Mouse (Mus musculus): ENCODE results near the gene Tcerg1l. TPM values are rescaled to one million over a fixed set of nuclear protein-coding genes. Genes with fewer than 3 reads are reported as not detected.

The Tcerg1l gene
- polyA plus RNA-seq, 1 experiment from 2014 or later = 0.44 TPM

DNA sequence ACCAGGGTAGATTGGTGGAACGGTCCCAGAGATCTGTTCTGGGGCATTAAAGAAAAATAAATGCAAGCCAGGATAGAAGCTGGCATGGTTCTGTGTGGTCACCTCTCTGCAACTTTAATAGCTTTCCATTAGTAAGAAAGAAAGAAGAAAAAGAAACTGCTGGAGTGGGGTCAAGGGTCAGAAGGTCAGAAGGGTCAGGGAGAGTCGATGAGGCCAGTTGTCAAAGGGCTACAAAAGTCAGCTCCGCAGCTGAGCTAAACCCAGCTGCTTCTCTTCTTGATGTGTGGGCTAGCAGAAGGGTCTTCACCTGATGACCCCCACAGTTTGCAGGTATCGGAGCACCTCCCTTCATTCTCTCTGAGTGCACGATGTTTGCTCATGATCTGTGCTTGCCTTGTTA, 59.6 kb downstream of the Tcerg1l start:
- Histone ChIP-seq H3K9me3 (replicated peaks; ENCODE audit: control insufficient read depth, low read length) (no peaks in the 10 kb centered on the region), H3K4me2 (no peak overlapping the region), H3K4me3 (ENCODE audit: low read depth, low read length) (no peak overlapping the region), H3K4me1 (ENCODE audit: control insufficient read depth, insufficient read depth, low read length) (no peaks in the 10 kb centered on the region), H3K27me3 (ENCODE audit: control insufficient read depth, insufficient read depth, low read length) (no peaks in the 10 kb centered on the region), H3K36me3 (ENCODE audit: control insufficient read depth, insufficient read depth, low read length) (no peaks in the 10 kb centered on the region), H3K9ac (ENCODE audit: low read depth, low read length) (no peak overlapping the region), H3K27ac (ENCODE audit: low read depth, low read length) (no peak overlapping the region)
- ATAC-seq (replicated peaks; ENCODE audit: insufficient number of reproducible peaks, low FRiP score, low TSS enrichment) = no peak
- 55% methylated on average over 5 of the region's 5 CpGs for WGBS (ENCODE audit: insufficient replicate concordance)

DNA sequence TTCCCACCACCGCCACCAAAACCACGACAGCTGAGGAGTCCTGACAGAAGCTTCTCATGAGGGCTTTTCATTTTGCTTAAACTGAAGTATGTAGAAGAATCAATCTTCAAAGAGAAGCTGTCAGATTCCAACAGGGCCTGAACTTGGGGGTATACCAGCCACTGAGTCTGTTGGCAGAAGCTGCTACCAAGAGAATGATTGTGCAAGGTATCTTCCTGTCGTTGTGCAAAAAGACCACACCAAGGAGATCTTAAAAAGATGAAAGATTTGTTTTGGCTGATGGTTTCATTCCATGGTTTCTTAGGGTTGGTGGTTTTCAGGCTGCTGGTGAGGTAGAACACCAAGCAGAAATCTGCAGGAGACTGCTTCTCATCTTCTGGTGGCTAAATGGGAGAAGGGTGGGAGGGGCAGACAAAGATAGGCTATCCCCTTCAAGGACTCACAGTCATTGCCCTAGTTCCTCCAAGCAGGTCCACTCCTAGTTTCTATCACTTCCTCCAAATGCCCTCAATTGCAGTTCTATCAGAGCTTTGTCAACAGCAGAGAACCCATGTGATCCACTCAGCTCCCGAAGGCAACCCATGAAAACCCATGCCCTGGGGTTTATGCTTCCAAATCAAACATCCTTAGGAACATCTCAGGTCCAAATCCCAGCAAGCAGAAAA, 64.9 kb downstream of the Tcerg1l start:
- Histone ChIP-seq H3K9me3 (replicated peaks; ENCODE audit: control insufficient read depth, low read length) (no peaks in the 10 kb centered on the region), H3K36me3 (ENCODE audit: control insufficient read depth, insufficient read depth, low read length) (no peaks in the 10 kb centered on the region), H3K27me3 (ENCODE audit: control insufficient read depth, insufficient read depth, low read length) (no peaks in the 10 kb centered on the region), H3K27ac (ENCODE audit: low read depth, low read length) (no peak overlapping the region), H3K9ac (ENCODE audit: low read depth, low read length) (no peak overlapping the region), H3K4me2 (no peak overlapping the region), H3K4me1 (ENCODE audit: control insufficient read depth, insufficient read depth, low read length) (no peaks in the 10 kb centered on the region), H3K4me3 (ENCODE audit: low read depth, low read length) (no peak overlapping the region)
- no peak for ATAC-seq (replicated peaks; ENCODE audit: insufficient number of reproducible peaks, low FRiP score, low TSS enrichment)
- 75% methylated on average over 4 of the region's 4 CpGs for WGBS (ENCODE audit: insufficient replicate concordance)

DNA sequence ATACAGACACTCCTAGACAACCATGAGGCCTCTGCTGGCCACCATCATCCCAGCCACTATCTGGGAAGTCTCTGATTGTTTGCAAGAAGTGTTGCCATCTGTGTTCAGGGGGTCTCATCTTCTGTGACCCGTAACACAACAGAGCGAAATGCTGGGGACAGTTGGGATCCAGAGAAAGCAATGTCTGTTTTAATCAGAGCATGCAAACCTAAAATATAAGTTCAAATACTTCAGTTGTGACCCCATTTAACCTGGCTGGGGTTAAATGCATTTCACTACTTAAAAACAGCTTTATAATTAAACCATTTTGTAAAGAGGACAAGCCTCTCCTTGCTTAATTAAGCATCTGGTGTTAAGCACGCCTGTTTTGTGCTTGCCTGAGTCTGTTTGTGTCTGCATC, 66.3 kb downstream of the Tcerg1l start:
- Histone ChIP-seq H3K36me3 (ENCODE audit: control insufficient read depth, insufficient read depth, low read length) (no peaks in the 10 kb centered on the region), H3K4me1 (ENCODE audit: control insufficient read depth, insufficient read depth, low read length) (no peaks in the 10 kb centered on the region), H3K27me3 (ENCODE audit: control insufficient read depth, insufficient read depth, low read length) (no peaks in the 10 kb centered on the region), H3K4me2 (no peak overlapping the region), H3K27ac (ENCODE audit: low read depth, low read length) (no peak overlapping the region), H3K9ac (ENCODE audit: low read depth, low read length) (no peak overlapping the region), H3K4me3 (ENCODE audit: low read depth, low read length) (no peak overlapping the region), H3K9me3 (replicated peaks; ENCODE audit: control insufficient read depth, low read length) (no peaks in the 10 kb centered on the region)
- 71% methylated on average over 3 of the region's 3 CpGs for WGBS (ENCODE audit: insufficient replicate concordance)
- no peak for ATAC-seq (replicated peaks; ENCODE audit: insufficient number of reproducible peaks, low FRiP score, low TSS enrichment)

DNA sequence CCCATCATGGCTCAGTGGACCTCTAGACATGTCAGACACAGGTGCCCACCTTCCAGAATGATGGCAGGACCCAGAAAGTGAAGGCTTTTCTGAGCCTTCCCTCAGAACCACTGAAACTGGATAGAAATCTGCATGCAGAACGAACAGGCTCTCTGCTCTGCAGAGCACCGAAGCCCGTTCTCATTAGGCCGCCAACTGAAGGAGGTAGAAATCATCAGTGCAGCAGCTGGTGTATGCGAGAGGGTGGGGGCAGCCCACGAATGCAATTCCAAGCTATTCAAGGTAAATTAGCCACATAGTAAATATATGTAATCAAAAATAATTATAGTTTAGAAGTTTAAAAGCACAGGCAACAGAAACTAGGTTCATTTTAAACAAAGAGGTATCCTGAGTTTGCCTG, 68.9 kb downstream of the Tcerg1l start:
- no peaks in the 10 kb centered on the region for H3K4me1 ChIP-seq (ENCODE audit: control insufficient read depth, insufficient read depth, low read length)
- no peak overlapping the region for H3K27ac ChIP-seq (ENCODE audit: low read depth, low read length)
- no peak overlapping the region for H3K9ac ChIP-seq (ENCODE audit: low read depth, low read length)
- 86% methylated on average over 6 of the region's 6 CpGs for WGBS (ENCODE audit: insufficient replicate concordance)
- no peak overlapping the region for H3K4me2 ChIP-seq
- H3K27me3 ChIP-seq (ENCODE audit: control insufficient read depth, insufficient read depth, low read length) = no peaks in the 10 kb centered on the region
- H3K36me3 ChIP-seq (ENCODE audit: control insufficient read depth, insufficient read depth, low read length) = no peaks in the 10 kb centered on the region
- H3K9me3 ChIP-seq (replicated peaks; ENCODE audit: control insufficient read depth, low read length) = no peaks in the 10 kb centered on the region
- ATAC-seq (replicated peaks; ENCODE audit: insufficient number of reproducible peaks, low FRiP score, low TSS enrichment) = no peak
- no peak overlapping the region for H3K4me3 ChIP-seq (ENCODE audit: low read depth, low read length)

DNA sequence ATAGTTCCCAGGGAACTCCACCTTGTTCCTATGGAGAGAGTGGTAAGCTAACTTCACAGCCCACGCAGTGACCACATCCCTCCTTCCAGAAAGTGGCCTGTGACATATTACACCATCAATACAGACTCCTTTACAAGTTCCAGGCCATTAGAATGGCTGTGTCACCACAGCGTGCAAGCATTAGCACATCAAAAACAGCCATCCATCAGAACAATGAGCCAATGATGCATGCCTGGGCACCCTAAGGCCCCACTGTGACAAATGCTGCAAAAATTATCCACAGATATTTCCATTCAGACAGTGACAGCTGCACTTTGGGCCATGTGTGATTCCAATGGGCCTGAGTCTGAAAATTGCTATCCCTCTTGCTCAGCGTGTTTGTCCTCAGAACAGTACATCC, 70.8 kb downstream of the Tcerg1l start:
- Histone ChIP-seq H3K27me3 (ENCODE audit: control insufficient read depth, insufficient read depth, low read length) (no peaks in the 10 kb centered on the region), H3K27ac (ENCODE audit: low read depth, low read length) (no peak overlapping the region), H3K4me1 (ENCODE audit: control insufficient read depth, insufficient read depth, low read length) (no peaks in the 10 kb centered on the region), H3K36me3 (ENCODE audit: control insufficient read depth, insufficient read depth, low read length) (no peaks in the 10 kb centered on the region), H3K4me2 (no peak overlapping the region), H3K9ac (ENCODE audit: low read depth, low read length) (no peak overlapping the region), H3K9me3 (replicated peaks; ENCODE audit: control insufficient read depth, low read length) (no peaks in the 10 kb centered on the region), H3K4me3 (ENCODE audit: low read depth, low read length) (no peak overlapping the region)
- ATAC-seq (replicated peaks; ENCODE audit: insufficient number of reproducible peaks, low FRiP score, low TSS enrichment) = no peak
- 60% methylated on average over 3 of the region's 3 CpGs for WGBS (ENCODE audit: insufficient replicate concordance)

DNA sequence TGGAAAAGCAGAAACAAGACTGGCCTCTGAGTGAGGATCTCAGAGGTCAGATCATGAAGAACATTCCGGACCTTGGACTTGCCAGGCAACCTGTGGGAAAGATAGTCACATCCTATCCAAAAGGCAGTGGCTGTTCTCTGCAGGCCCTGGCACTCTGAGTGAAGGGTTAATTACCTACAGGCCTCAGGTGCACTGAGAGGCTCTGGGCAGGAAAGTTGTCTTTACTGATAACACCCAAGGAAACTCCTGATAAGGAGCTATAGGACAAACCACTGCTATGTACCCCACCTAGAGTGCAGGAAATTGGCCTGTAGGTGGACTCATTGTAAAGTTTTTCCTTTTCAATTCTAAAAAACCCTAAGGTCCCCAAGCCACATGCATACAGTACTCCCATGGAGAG, 83.8 kb downstream of the Tcerg1l start:
- 91% methylated on average over 1 of the region's 1 CpGs for WGBS (ENCODE audit: insufficient replicate concordance)
- H3K9ac ChIP-seq (ENCODE audit: low read depth, low read length) = no peak overlapping the region
- H3K9me3 ChIP-seq (replicated peaks; ENCODE audit: control insufficient read depth, low read length) = no peaks in the 10 kb centered on the region
- no peaks in the 10 kb centered on the region for H3K4me1 ChIP-seq (ENCODE audit: control insufficient read depth, insufficient read depth, low read length)
- H3K4me2 ChIP-seq = no peak overlapping the region
- no peak overlapping the region for H3K27ac ChIP-seq (ENCODE audit: low read depth, low read length)
- H3K27me3 ChIP-seq (ENCODE audit: control insufficient read depth, insufficient read depth, low read length) = no peaks in the 10 kb centered on the region
- ATAC-seq (replicated peaks; ENCODE audit: insufficient number of reproducible peaks, low FRiP score, low TSS enrichment) = no peak
- H3K36me3 ChIP-seq (ENCODE audit: control insufficient read depth, insufficient read depth, low read length) = no peaks in the 10 kb centered on the region
- H3K4me3 ChIP-seq (ENCODE audit: low read depth, low read length) = no peak overlapping the region

DNA sequence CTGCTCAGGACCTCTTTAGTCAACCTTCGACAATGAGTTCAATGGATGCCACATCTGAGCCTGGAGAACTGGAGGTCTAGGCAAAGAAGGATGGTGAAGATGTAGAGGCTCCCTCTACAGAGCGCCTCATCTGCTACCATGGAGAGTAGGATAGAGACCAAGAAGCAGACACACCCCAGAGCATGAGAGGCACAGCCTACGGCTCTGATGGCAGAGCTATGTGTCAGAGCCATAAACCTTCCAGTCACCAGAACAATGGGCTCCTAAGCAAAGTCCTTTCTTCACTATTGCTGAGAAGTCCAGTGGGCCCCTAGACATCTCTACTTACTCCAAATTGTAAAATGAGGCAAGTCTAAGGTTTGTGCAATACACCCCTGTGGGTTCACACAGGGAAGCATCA, 91.4 kb downstream of the Tcerg1l start:
- 77% methylated on average over 3 of the region's 3 CpGs for WGBS (ENCODE audit: insufficient replicate concordance)
- no peaks in the 10 kb centered on the region for H3K9me3 ChIP-seq (replicated peaks; ENCODE audit: control insufficient read depth, low read length)

DNA sequence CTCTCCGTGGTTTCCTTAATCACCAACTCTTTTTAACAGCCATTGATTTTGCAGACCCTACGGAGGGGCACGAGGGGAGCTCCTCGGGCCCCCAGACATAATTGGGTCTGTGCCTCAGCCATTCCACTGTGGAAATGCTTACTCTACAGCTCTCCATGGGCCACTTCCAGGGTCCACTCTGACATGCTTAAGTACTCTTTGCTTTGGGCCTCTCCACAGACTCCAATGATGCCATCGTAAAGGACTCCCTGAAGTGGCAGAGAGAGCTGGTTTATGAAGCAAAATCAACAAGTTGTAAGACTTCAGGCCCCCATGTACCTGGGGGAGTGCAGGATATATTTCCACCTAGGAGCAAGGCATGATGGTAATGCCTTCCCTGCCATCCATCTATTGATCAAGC, 112.7 kb downstream of the Tcerg1l start:
- no peaks in the 10 kb centered on the region for H3K27me3 ChIP-seq (ENCODE audit: control insufficient read depth, insufficient read depth, low read length)
- H3K4me1 ChIP-seq (ENCODE audit: control insufficient read depth, insufficient read depth, low read length) = no peaks in the 10 kb centered on the region
- H3K9me3 ChIP-seq (replicated peaks; ENCODE audit: control insufficient read depth, low read length) = no peaks in the 10 kb centered on the region
- no peak overlapping the region for H3K4me3 ChIP-seq (ENCODE audit: low read depth, low read length)
- H3K36me3 ChIP-seq (ENCODE audit: control insufficient read depth, insufficient read depth, low read length) = no peaks in the 10 kb centered on the region
- no peak overlapping the region for H3K4me2 ChIP-seq
- no peak overlapping the region for H3K9ac ChIP-seq (ENCODE audit: low read depth, low read length)
- 81% methylated on average over 5 of the region's 5 CpGs for WGBS (ENCODE audit: insufficient replicate concordance)
- H3K27ac ChIP-seq (ENCODE audit: low read depth, low read length) = no peak overlapping the region
- no peak for ATAC-seq (replicated peaks; ENCODE audit: insufficient number of reproducible peaks, low FRiP score, low TSS enrichment)

More for the DNA sequence above, 91.4 kb downstream of the Tcerg1l start:
- no peaks in the 10 kb centered on the region for H3K27me3 ChIP-seq (ENCODE audit: control insufficient read depth, insufficient read depth, low read length)
- no peaks in the 10 kb centered on the region for H3K36me3 ChIP-seq (ENCODE audit: control insufficient read depth, insufficient read depth, low read length)
- no peak overlapping the region for H3K4me3 ChIP-seq (ENCODE audit: low read depth, low read length)
- H3K9ac ChIP-seq (ENCODE audit: low read depth, low read length) = no peak overlapping the region
- H3K4me2 ChIP-seq = no peak overlapping the region
- no peak for ATAC-seq (replicated peaks; ENCODE audit: insufficient number of reproducible peaks, low FRiP score, low TSS enrichment)
- no peaks in the 10 kb centered on the region for H3K4me1 ChIP-seq (ENCODE audit: control insufficient read depth, insufficient read depth, low read length)
- H3K27ac ChIP-seq (ENCODE audit: low read depth, low read length) = no peak overlapping the region

DNA sequence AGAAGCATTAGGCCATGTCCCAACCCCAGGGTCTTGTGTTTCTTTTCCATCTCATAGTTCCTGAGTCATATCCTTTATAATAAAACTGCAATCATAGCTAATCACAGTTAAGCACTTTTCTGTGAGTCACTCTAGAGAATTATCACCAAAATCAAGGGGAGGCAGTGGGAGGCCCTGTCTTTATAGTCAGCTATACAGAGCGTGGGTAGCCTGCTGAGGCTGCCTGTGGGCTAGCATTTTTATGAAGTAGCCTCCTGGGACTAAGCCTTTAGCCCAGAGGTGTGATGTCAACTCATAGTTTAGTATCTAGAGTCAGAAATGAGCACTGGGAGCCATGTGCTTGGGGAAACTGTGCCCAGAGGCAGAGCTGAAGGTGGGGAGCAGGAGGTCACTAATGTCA, 122.3 kb downstream of the Tcerg1l start:
- Histone ChIP-seq H3K4me2 (no peak overlapping the region), H3K9me3 (replicated peaks; ENCODE audit: control insufficient read depth, low read length) (no peaks in the 10 kb centered on the region), H3K4me3 (ENCODE audit: low read depth, low read length) (no peak overlapping the region), H3K9ac (ENCODE audit: low read depth, low read length) (no peak overlapping the region), H3K27me3 (ENCODE audit: control insufficient read depth, insufficient read depth, low read length) (no peaks in the 10 kb centered on the region), H3K36me3 (ENCODE audit: control insufficient read depth, insufficient read depth, low read length) (no peaks in the 10 kb centered on the region), H3K27ac (ENCODE audit: low read depth, low read length) (no peak overlapping the region), H3K4me1 (ENCODE audit: control insufficient read depth, insufficient read depth, low read length) (no peaks in the 10 kb centered on the region)
- WGBS (ENCODE audit: insufficient replicate concordance) = 71% methylated on average over 1 of the region's 1 CpGs
- no peak for ATAC-seq (replicated peaks; ENCODE audit: insufficient number of reproducible peaks, low FRiP score, low TSS enrichment)
